8 mouse cellular contexts compared by ENCODE assay signal in the genomic region with DNA sequence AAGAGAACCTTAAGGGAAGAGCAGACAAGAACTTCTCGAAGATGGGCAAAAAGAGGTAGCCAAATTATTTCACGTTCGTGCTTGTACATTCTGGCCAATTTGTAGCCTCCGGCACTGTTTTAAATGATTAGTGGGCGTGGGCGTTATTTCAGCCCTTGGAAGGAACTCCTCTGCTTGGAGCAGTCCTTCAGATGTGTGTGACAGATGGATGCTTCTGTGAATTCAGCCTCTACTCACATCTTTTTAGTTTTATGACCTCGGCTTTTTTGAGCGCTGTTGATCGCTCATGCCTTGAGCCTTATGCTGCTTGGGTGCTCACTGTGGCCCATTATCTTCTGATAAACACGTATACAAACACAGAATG. TPM values are rescaled to one million over a fixed set of nuclear protein-coding genes. Genes with fewer than 3 reads are reported as not detected.
DNase-seq lines count a peak whose midpoint lies in the region; ATAC-seq lines count a peak whose summit lies in the region.

No protein-coding gene starts in this region.

- no peak for DNase-seq in heart, postnatal 36 days
- DNase-seq in c-Kit-positive CD71-positive TER-119-negative erythroid progenitor cells, embryonic 14.5 days (ENCODE audit: low read depth), result peak; percentile 0
- DNase-seq in midbrain, embryonic 14.5 days, result no peak
- DNase-seq in thymus, postnatal 36 days, result no peak
- no peak for DNase-seq in retina, postnatal 1 day
- DNase-seq in spleen, adult 12 weeks (ENCODE audit: low spot score), result no peak

- no peaks in the 10 kb centered on the region for H3K36me3 ChIP-seq in heart, embryonic 16.5 days (ENCODE audit: control insufficient read depth, insufficient read depth)
- no peaks in the 10 kb centered on the region for H3K36me3 ChIP-seq in hindbrain, embryonic 16.5 days (ENCODE audit: control insufficient read depth, insufficient read depth, low read length)
- no peaks in the 10 kb centered on the region for H3K36me3 ChIP-seq in midbrain, embryonic 14.5 days (ENCODE audit: control insufficient read depth, insufficient read depth, low read length)

- 30% methylated on average over 10 of the region's 10 CpGs for WGBS in heart, embryonic 16.5 days
- 28% methylated on average over 10 of the region's 10 CpGs for WGBS in hindbrain, embryonic 16.5 days
- WGBS in midbrain, embryonic 14.5 days, result 25% methylated on average over 10 of the region's 10 CpGs

- peak overlapping the region; percentile 63 for H3K4me3 ChIP-seq in heart, embryonic 16.5 days (ENCODE audit: low read length)
- peak overlapping the region; percentile 70 for H3K4me3 ChIP-seq in hindbrain, embryonic 16.5 days (ENCODE audit: low read length)
- peak overlapping the region; percentile 52 for H3K4me3 ChIP-seq in midbrain, embryonic 14.5 days (replicated peaks; ENCODE audit: low read depth, low read length)

- no peaks in the 10 kb centered on the region for H3K9me3 ChIP-seq in heart, embryonic 16.5 days (replicated peaks; ENCODE audit: control insufficient read depth, low read length)
- no peaks in the 10 kb centered on the region for H3K9me3 ChIP-seq in hindbrain, embryonic 16.5 days (ENCODE audit: control insufficient read depth, low read length)
- no peaks in the 10 kb centered on the region for H3K9me3 ChIP-seq in midbrain, embryonic 14.5 days (ENCODE audit: control insufficient read depth, low read length)

- no peak for ATAC-seq in heart, embryonic 16.5 days (replicated peaks; ENCODE audit: extremely low read depth, insufficient read depth, low FRiP score)
- ATAC-seq in hindbrain, embryonic 16.5 days, result peak; percentile 15; the same call in 1 of the 2 replicates
- ATAC-seq in midbrain, embryonic 14.5 days (ENCODE audit: low FRiP score, low TSS enrichment), result no peak

- H3K4me1 ChIP-seq in heart, embryonic 16.5 days (ENCODE audit: control insufficient read depth, insufficient read depth, low read length), result peaks cover 4% of the 10 kb centered on the region; the same call in 1 of the 2 replicates
- peaks cover 3% of the 10 kb centered on the region for H3K4me1 ChIP-seq in hindbrain, embryonic 16.5 days (ENCODE audit: control insufficient read depth, insufficient read depth, low read depth, low read length)
- H3K4me1 ChIP-seq in midbrain, embryonic 14.5 days (ENCODE audit: control insufficient read depth, insufficient read depth, low read length), result no peaks in the 10 kb centered on the region

- intact Hi-C loops in heart, postnatal 36 days (cut with DNase I), result no loop called here

- peak overlapping the region; percentile 98 for H3K4me2 ChIP-seq in heart, embryonic 16.5 days (ENCODE audit: low read depth, low read length)
- peak overlapping the region; percentile 98 for H3K4me2 ChIP-seq in hindbrain, embryonic 16.5 days (ENCODE audit: low read length)
- H3K4me2 ChIP-seq in midbrain, embryonic 14.5 days (ENCODE audit: low read length), result peak overlapping the region; percentile 95

- no peaks in the 10 kb centered on the region for H3K27me3 ChIP-seq in heart, embryonic 16.5 days (ENCODE audit: control insufficient read depth, insufficient read depth, low read length)
- H3K27me3 ChIP-seq in hindbrain, embryonic 16.5 days (replicated peaks; ENCODE audit: control insufficient read depth, insufficient read depth, low read length), result no peaks in the 10 kb centered on the region
- no peaks in the 10 kb centered on the region for H3K27me3 ChIP-seq in midbrain, embryonic 14.5 days (ENCODE audit: control insufficient read depth, insufficient read depth, low read length)

- peak overlapping the region; percentile 70 for H3K9ac ChIP-seq in heart, embryonic 16.5 days (ENCODE audit: low read length)
- H3K9ac ChIP-seq in hindbrain, embryonic 16.5 days (ENCODE audit: low read depth, low read length), result peak overlapping the region; percentile 65
- H3K9ac ChIP-seq in midbrain, embryonic 14.5 days (replicated peaks; ENCODE audit: low read length), result peak overlapping the region; percentile 48

- no peak overlapping the region for H3K27ac ChIP-seq in heart, embryonic 16.5 days (ENCODE audit: low read length)
- no peak overlapping the region for H3K27ac ChIP-seq in hindbrain, embryonic 16.5 days (ENCODE audit: low read depth, low read length)
- no peak overlapping the region for H3K27ac ChIP-seq in midbrain, embryonic 14.5 days (replicated peaks; ENCODE audit: low read depth, low read length)

RNA-seq across cellular contexts. Expression of gene Abcb1b, which starts 0.8 kb away (rescaled TPM):
- 1.7 and 2.0 TPM in 2 replicates for polyA plus RNA-seq in heart, embryonic 16.5 days (2015; fragmentation: Nextera tagmentation; extraction: Ambion mirVana)
- 1 to 10 TPM; 2.7 to 6.7 TPM for total RNA-seq in heart, postnatal 36 days (2021)
- polyA plus RNA-seq in hindbrain, embryonic 16.5 days (2015; fragmentation: Nextera tagmentation; extraction: Ambion mirVana), result 0.59 and 0.96 TPM in 2 replicates
- 0.55 and 0.87 TPM in 2 replicates for polyA plus RNA-seq in midbrain, embryonic 14.5 days (2014; fragmentation: Nextera tagmentation; extraction: Ambion mirVana)
